Mouse (Mus musculus): ENCODE measurements around the gene Kcna7.
A peak's percentile ranks its signal among the peaks of the same experiment; 100 is the strongest.
"Not testable (repeated sequence)": the region's sequence is repeated elsewhere in the genome, so short reads cannot be mapped to it uniquely, and the experiment has no call there.

Gene Kcna7

GRCm38 (mm10) chr7:45395129-45395541 lies 10.3 kb upstream of the Kcna7 start:
- DNase-seq (ENCODE audit: extremely low read depth, low read depth) = peak; percentile 48

- DNase-seq (ENCODE audit: extremely low read depth, low read depth) = peak; percentile 99
Measured at GRCm38 (mm10) chr7:45395578-45396336, 9.7 kb upstream of the Kcna7 start, which contains the start of gene Snrnp70. Gene Snrnp70 (minus strand): TSS chr7:45395742.

GRCm38 (mm10) chr7:45396337-45396775 lies 9.1 kb upstream of the Kcna7 start:
- not testable (repeated sequence) for DNase-seq (ENCODE audit: extremely low read depth, low read depth)

GRCm38 (mm10) chr7:45396787-45397186 lies 8.7 kb upstream of the Kcna7 start:
- DNase-seq (ENCODE audit: extremely low read depth, low read depth) = no peak

- DNase-seq (ENCODE audit: extremely low read depth, low read depth) = no peak
Measured at GRCm38 (mm10) chr7:45401521-45402085, 3.9 kb upstream of the Kcna7 start.

GRCm38 (mm10) chr7:45403532-45404261 lies 1.8 kb upstream of the Kcna7 start:
- DNase-seq (ENCODE audit: extremely low read depth, low read depth) = peak; percentile 63

GRCm38 (mm10) chr7:45406157-45407156 lies 1.0 kb downstream of the Kcna7 start:
- DNase-seq (ENCODE audit: extremely low read depth, low read depth) = no peak

GRCm38 (mm10) chr7:45407836-45408235 lies 2.4 kb downstream of the Kcna7 start:
- no peak for DNase-seq (ENCODE audit: extremely low read depth, low read depth)

GRCm38 (mm10) chr7:45408351-45408750 lies 2.9 kb downstream of the Kcna7 start:
- DNase-seq (ENCODE audit: extremely low read depth, low read depth) = no peak

- DNase-seq (ENCODE audit: extremely low read depth, low read depth) = no peak
Measured at GRCm38 (mm10) chr7:45408949-45409348, 3.5 kb downstream of the Kcna7 start.

GRCm38 (mm10) chr7:45409497-45410163 lies 4.2 kb downstream of the Kcna7 start:
- no peak for DNase-seq (ENCODE audit: extremely low read depth, low read depth)

- no peak for DNase-seq (ENCODE audit: extremely low read depth, low read depth)
Measured at GRCm38 (mm10) chr7:45412421-45412820, 7.0 kb downstream of the Kcna7 start.

- no peak for DNase-seq (ENCODE audit: extremely low read depth, low read depth)
Measured at GRCm38 (mm10) chr7:45413113-45413863, 7.8 kb downstream of the Kcna7 start, which contains the start of gene Ntf5. Gene Ntf5 (plus strand): TSS chr7:45413695.

GRCm38 (mm10) chr7:45413864-45414739 lies 8.6 kb downstream of the Kcna7 start:
- DNase-seq (ENCODE audit: extremely low read depth, low read depth) = no peak

- no peak for DNase-seq (ENCODE audit: extremely low read depth, low read depth)
Measured at GRCm38 (mm10) chr7:45414740-45415224, 9.3 kb downstream of the Kcna7 start.

GRCm38 (mm10) chr7:45415636-45416035 lies 10.2 kb downstream of the Kcna7 start:
- no peak for DNase-seq (ENCODE audit: extremely low read depth, low read depth)

- DNase-seq (ENCODE audit: extremely low read depth, low read depth) = no peak
Measured at GRCm38 (mm10) chr7:45417962-45418492, 12.6 kb downstream of the Kcna7 start.
